Mouse (Mus musculus) forelimb bud, embryonic 11.5 days (tissue): ENCODE measurements around the gene Cplx3.

Experiments used
- DNase-seq: peaks from one replicate; pipeline ENCODE4 v3.0.0-alpha.2; 2012; ENCODE audit warnings: low read depth, low spot score

Cplx3 gene

DNA sequence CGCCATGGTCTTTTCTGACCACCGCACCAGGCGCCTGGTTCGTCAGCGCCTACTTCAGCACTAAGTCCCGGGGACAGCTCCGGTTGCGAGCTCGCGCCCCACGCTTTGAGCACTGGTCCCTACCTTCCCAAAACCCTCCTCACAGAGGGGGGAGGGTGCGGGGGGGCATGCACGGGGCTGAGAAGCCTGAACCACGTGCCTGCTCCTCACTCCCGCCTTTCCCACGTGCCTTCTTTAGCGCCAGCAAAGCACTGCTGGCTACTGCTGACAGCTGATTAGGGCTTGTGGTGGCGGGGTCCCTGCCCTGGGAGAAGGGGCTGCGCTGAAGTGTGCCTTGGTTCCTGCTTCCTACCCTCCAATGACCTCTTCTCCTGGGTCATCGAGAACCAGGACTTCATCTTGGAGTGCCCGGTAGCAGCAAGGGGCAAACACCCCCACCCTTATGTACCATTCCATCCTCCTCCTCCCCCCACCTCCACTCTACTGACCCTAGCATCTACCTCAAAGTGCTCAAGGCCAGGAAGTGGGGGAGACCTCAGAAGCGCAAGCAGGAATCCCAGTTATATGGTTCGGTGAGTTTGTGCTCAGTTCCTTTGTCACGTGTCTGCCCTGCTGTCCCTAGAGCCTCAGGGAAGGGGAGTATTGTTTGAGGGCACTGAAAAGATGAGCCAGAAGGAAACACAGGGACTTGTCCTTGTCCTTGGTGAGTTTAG lies at the start of gene Cplx3:
TSS of gene Cplx3 (minus strand) at position 143 of the 713 bp plus-strand sequence.
- peak; percentile 83 for DNase-seq

DNA sequence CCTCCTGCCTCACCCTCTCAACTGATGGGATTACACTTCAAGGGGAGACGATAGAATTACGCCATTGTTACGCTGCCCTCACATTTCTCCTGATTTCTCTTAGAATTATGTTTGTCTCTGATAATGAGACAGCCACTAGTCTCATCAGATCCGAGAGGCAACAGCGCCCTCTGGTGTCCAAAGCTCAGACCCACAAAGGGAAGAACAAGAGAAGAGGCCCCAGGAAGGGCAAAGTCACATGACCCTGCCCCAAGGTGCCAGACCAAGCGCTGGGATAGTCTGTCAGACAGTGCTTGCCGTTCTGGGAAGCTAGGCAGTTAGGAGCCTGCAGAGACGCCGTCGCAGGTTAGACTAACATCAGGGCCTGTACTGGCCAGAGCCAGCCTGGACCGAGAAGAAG lies 49.7 kb upstream of the Cplx3 start:
- peak; percentile 93 for DNase-seq

DNA sequence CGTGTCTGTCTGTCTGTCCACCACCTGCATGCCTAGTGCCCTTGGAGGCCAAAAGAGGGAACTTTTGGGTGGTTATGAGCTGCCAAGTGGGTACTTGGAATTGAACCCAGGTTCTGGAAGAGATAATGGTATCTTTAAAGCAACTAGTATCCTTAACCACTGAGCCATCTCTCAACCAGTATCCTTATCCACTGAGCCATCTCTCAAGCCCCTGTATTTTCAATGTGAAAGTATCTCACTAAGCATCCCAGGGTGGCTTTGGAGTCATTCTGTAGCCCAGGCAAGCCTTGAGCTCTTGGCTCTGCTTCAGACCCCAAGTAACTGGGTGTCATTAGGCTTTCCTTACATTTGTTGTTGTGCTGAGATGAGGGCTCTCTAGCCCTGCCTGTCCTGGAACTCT lies 48.9 kb upstream of the Cplx3 start:
- no peak for DNase-seq

- DNase-seq = no peak
These were observed 47.2 kb upstream of the Cplx3 start, which contains the start of gene Csk for GRCm38 (mm10) chr9:57653283-57653682. Csk (minus strand) TSS chr9:57653631.

GRCm38 (mm10) chr9:57652855-57653254 lies 46.8 kb upstream of the Cplx3 start:
- no peak for DNase-seq

DNA sequence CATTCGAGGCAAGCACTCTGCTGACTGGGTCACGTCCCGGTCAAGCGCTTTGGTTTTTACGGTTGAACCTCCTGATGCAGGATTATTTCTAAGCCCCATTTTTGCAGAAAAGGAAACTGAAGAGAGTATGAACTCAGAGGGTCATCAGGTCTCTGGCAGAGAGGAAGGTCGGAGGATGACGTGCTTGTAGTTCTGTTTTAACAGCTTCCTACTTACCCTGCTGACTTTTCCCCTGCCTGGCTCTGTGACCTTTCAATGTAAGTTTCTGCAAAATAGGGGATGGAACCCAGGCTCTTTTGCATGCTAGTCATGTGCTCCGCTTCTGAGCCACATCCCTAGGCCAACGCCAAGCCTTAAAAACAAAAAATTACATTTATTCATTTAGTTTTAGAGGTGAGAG lies 46.3 kb upstream of the Cplx3 start:
- DNase-seq = no peak

- DNase-seq = no peak
These were observed 44.8 kb upstream of the Cplx3 start for GRCm38 (mm10) chr9:57650786-57651311.

DNA sequence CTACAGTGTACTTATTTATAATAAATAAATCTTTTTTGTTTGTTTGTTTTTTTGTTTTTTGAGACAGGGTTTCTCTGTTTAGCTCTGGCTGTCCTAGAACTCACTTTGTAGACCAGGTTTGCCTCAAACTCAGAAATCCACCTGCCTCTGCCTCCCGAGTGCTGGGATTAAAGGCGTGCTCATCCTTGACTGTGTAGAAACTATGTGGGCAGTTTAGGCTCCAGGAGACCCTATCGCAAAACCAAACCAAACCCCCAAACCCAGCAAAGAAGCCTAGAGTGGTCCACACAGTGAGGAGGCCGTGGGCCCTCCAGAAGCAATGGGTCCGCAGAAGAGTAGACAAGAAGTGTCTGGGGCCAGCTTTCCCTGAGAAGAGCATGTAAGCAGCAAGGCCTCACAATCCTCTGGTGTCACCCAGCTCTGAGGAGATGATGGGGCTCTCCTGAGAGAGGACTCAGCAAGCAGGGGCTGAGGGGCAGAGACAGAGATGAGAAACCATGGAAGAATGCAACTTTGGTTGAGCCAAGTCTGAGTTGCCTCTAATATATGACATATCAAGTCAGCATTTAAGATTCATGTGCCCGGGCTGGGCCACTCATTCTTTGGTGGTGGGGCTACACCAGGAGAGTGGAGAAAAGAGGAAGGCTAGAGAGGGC lies 44.2 kb upstream of the Cplx3 start:
- DNase-seq = no peak

GRCm38 (mm10) chr9:57647286-57648108 lies 41.4 kb upstream of the Cplx3 start:
- DNase-seq = no peak

GRCm38 (mm10) chr9:57646551-57647103 lies 40.5 kb upstream of the Cplx3 start:
- no peak for DNase-seq

DNA sequence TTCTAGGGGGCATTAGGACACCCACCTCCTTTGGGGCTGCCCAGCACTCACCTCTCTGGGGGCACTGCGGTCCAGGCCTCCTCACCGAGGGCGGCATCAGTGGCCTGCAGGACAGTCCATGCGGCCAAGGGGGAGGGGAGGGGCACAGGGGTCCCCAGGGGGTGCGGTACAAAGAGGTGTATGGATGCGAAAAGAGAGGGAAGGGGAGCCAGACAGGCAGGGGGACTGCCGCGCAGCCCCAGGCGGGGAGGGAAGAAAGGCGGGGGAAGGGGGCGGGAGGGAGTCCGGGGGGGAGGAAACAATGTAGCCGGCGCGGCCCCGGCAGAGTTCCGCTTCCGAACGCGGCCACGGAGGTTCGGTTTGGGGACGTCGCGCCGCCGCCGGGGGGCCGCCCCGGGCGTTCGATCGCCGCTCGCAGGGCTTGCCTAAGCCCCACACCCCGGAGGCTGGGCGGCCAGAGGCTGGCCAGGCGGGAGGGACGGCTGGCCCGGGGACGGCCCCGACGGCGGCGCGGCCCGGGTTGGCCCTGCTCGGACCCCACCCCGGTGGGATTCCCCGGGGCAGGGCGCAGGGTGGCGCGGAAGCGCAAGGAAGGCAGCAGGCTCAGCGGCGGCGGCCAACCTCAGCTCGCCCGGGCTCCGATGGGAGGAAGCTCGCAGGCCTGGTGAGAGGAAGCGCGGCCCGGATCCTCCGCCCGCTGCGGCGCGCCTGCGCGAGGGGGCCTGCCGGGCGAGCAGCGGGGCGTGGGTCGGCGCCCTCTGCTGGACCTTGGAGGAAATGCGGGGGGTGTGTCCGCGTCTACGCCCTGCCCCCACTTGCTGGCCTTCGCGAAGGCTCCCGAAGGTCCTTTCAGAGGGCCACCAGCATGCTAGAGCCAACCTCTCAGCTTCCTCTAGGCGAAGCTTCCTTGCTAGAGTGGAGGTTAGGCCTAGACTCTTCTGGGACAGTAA lies 39.1 kb upstream of the Cplx3 start:
- DNase-seq = peak; percentile 90

DNA sequence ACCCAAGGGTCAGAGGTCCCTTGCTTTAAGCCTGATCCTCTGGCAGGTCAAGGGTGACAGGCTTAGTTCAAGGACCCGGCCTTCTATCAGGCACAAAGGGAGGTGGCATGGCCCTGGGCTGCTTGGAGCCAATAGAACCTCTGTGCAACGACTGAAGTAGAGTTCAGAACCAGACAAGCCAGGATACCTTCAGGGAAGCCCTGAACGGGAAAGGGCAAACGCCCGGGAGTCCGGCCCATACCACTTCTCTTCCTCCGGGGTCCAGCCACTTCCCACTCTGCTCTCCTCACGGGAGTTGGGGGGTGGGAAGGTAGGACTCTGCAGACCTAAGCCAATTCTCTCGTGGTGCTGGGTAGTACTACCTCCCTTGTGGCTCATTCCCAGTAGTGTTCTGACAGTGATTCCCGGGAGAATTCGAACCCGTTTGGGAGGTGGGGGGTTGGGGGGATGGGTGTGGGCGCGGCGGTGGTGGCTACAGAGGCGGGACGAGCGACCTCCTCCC lies 38.4 kb upstream of the Cplx3 start:
- no peak for DNase-seq

GRCm38 (mm10) chr9:57643856-57644180 lies 37.7 kb upstream of the Cplx3 start:
- DNase-seq = no peak

- no peak for DNase-seq
These were observed 37.2 kb upstream of the Cplx3 start for GRCm38 (mm10) chr9:57643169-57643855.

GRCm38 (mm10) chr9:57641775-57642550 lies 35.9 kb upstream of the Cplx3 start:
- DNase-seq = no peak

DNA sequence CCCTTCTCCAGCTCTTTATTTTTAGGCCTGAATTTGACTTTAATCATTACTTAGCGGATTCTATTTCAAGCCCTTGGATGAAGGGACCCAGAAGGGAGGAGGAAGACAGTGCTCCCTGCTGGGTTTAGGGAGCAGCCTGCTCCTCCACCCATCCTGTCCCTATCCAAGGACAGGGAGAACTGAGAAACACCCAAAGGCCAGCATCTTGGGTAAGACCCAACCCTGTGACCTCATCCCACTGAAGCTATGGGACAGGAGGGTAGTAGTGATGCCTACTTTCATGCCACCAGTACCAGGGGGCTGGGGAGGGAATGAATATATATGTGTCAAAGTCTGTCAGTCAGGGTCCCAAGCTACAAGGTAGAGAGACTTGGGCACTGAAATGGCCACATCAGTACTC lies 34.9 kb upstream of the Cplx3 start:
- no peak for DNase-seq

- no peak for DNase-seq
These were observed 34.3 kb upstream of the Cplx3 start for GRCm38 (mm10) chr9:57640384-57640783.

DNA sequence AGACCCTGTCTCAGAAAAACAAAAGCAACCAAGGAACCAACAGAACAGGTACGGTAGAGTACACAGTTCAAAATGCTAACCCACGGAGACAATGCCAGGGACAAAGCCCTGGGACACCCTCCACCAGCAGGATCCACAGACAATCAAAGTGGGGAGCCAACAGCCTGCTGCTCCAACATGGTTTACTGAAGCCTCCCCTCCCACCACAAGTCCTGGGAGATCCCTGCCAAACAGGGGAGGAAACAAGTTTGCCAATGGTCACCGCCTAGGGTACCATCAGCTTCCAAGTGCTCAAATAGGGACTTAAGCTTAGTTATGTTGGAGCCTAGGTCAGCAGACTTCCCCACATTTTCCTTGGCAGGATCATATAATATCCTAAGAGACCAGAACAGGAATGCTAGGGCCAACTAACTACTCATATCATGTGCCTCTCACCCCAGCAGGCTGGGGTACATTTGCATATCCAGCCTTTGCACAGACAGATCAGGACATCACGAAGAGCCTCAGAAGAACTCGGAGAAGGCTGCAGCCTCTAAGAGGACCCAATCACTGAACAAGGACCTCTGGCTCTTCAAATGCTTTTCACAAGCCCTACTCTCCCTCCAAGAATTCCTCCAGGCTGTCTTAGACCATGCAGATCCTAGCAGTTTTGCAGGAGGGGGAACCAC lies 33.7 kb upstream of the Cplx3 start:
- DNase-seq = no peak
